Mouse (Mus musculus) heart, adult 2 months (tissue): ENCODE measurements at regions not wholly inside any gene's neighbourhood (a gene's known extent, or its start where the extent isn't known, plus 50 kb on each side); places are given as distances from the start of the nearest gene placed in this dataset.

Experiments
- CTCF ChIP-seq: fragments of 200-600 bp; IDR thresholded peaks from 2 replicates; pipeline ENCODE4 v1.8.1; 2022; ENCODE audit warnings: antibody characterized with exemption, mild to moderate bottlenecking, moderate library complexity
- EP300 ChIP-seq: fragments of 200-500 bp; IDR thresholded peaks from 2 replicates; pipeline ENCODE4 v1.6.1; 2011; ENCODE audit warnings: low read depth, low read length, control low read depth; ENCODE audit not compliant: insufficient read depth
- POLR2A ChIP-seq: fragments of 200-500 bp; IDR thresholded peaks from 2 replicates; pipeline ENCODE4 v1.6.1; 2011; ENCODE audit warnings: mild to moderate bottlenecking, low read depth, low read length, control low read depth; ENCODE audit not compliant: insufficient read depth

DNA sequence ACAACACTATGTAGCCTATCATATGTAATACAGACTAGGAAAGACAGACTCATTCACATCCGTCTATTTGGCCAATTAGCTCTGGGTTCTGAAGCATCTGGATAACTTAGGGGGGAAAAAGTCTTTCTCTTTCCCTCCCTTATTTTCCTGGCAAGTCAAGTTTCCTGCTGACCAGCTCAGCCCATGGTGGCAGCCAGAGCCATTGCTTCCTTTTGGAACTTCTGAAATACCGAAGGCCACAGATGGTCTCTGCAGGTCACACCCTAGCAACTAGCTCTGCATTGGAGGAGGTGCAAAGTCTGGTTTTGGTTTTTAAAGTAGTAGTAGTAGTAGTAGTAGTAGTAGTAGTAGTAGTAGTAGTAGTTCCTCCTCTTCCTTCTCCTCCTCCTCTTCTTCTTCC lies 76.6 kb upstream of the Gm15217 start:
- no peak for TF ChIP-seq CTCF
- TF ChIP-seq POLR2A: no peak
- no peak for TF ChIP-seq EP300
